Mouse (Mus musculus): ENCODE measurements around the gene Serinc5. TPM values are rescaled to one million over a fixed set of nuclear protein-coding genes. Genes with fewer than 3 reads are reported as not detected.
"Not testable (repeated sequence)": the region's sequence is repeated elsewhere in the genome, so short reads cannot be mapped to it uniquely, and the experiment has no call there.

The Serinc5 gene
- total RNA-seq, 2 experiments from 2014 or later, result 42.0 to 63.8 TPM

DNA sequence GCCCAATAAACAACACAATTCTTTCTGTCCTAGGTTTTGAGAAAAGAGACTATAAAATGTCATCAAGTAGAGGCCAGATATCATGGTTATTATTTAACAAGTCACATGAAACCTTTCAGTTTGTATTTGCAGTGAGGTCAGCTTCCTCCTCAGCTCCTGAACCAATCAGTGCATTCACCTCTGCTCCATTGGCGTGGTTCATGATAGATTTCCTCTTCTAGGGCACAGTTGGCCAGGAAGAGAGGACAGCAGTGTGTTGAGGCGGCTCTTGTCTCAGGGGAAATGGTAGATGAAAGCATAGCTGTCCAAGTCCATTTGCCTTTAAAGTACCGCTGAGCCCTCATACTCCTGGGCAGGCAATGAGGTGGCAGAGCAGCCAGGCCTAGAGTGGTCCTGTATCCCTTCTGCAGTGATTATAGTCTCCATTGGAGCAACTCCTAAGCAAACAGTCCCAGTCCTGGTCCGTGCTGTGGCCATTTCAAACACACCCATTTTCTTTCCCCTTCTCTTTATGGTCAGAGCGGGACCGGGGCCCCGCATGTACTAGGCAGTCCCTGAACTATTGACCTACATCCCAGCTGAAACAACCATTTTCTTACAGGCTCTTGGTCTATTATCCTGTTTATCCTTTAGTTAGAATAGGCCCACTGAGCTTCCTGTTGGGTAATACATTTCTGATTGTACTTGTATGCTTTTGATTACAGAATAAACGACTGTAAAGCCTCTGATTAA is 51.8 kb downstream of the Serinc5 start:
- no peak for DNase-seq (ENCODE audit: low spot score in 2 of 2)

GRCm38 (mm10) chr13:92665008-92665407 is 54.1 kb downstream of the Serinc5 start:
- DNase-seq (ENCODE audit: low spot score in 2 of 2), result no peak

DNA sequence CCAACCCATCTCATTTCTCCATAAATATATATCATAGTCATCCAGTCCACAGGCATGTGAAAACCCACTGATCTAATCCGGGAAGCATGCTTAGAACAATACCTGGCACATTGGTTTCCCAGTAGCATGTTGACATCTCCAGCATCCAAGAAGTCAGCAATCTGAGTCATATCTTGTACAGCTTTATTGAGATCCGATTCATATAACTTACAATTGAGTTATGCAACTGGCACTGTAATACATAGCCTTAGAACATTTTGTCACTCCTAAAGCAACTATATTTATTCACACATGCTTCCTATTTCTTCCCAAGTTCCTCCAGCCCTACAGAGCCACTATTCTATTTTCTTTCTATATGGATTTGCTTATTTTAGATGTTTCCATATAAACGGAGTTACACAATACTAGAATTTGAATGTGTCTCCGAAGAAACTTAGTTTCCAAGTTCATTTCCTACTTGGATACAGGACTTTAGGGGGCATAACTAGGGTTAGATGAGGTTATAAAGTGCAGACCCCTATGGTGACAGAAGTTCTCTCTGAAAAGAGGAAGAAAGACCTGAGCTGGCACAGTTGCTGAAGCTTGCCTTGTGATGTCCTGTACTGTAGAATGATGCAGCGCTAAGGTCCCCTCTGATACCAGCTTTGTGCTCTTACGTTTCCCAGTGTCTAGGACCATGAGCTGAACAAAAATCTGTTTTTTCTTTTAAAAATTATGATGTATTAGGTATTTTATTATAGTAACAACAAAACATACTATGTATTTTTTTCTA is 57.5 kb downstream of the Serinc5 start:
- no peak for DNase-seq (ENCODE audit: low spot score in 2 of 2)

DNA sequence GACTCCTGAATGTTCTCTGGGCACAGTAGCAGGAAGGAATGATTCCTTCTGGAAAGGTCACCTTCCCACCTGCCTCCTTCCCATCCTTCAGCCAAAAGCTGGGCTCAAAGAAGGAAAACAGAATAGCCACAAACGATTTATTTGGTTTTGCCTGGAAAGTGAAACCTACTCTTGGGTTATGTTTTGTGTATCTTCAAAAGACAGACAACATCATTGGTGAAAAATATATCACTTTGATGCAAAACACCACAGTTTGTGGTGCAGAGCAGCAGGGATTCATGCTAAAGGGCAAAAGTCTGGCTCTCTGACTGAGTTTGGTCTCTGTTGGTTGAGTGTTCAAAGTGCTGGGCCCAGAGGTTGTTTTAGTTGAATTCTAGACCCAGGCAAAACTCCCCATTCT is 60.8 kb downstream of the Serinc5 start:
- DNase-seq (ENCODE audit: low spot score in 2 of 2), result no peak

DNA sequence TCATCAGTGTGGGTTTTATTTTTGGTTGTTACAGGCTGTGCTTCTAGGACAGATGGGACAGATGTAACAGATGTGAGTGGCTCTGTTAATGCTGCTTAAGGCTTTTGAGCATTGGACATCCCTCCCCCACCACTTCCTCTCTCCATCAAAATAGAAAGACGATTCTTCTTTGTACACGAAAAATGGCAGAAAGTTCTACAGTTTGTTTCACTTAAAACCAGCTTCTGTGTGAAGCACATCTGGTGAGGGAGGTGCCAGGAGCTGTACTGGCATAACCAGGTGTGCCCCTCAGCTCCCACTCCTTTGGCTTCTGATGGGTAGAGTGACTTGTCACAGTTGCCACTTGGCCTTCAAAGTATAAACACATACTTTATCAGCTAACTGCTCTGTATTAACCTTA is 63.8 kb downstream of the Serinc5 start:
- no peak for DNase-seq (ENCODE audit: low spot score in 2 of 2)

- no peak for DNase-seq (ENCODE audit: low spot score in 2 of 2)
Measured at GRCm38 (mm10) chr13:92675308-92675707, 64.4 kb downstream of the Serinc5 start.

DNA sequence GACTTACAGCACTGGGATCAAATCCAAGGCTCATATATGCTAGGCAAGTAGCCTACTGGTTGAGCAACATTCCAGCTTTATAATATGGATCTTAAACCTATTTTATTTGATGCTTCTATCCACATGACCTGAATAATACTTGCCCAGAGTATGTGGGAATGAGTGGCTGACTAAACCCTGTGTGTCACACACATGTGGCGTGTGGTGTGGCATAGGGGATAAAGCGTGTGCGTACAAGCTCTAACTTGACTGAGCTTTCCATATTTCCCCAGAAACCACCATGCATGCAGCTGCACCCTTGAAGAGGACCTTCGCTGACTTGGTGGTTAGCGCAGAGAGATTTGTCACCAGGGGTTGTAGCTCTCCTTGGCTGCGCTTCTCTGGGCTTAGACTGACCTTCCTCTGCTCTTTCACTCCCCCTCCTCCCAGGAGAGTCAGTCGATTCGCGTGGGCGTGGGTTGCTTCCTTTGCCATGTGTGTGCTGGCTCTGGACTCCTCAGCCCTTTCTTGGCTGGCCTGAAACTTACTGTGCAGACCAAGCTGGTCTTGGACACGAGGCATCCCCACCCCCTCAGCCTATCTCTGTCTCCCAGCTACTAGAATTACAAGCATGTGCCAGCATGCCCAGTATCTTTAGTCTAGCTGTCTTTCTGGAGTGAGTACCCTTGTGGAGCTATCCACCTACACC is 65.2 kb downstream of the Serinc5 start:
- DNase-seq (ENCODE audit: low spot score in 2 of 2), result peak; percentile 37 to 52

- no peak for DNase-seq (ENCODE audit: low spot score in 2 of 2)
Measured at GRCm38 (mm10) chr13:92677656-92678055, 66.8 kb downstream of the Serinc5 start.

DNA sequence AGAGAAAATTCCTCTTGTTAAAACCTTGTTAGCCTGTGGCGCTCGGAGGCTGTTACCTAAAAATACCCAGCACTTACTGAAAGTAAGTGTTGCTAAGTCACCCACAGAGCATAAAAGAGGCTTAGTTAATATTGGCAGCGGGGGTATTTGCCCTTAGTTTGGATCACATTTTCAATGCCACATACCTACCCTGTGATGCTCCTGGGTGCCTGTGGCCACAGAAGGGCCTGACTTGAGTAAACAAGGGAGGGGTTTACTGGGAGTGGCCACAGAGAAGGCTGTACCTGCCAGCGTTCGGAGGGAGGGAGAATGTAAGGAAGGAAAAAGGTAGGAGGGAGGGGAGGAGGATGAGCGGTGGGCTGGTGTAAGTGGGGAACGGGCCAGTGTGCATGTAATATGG is 68.8 kb downstream of the Serinc5 start:
- no peak for DNase-seq (ENCODE audit: low spot score in 2 of 2)

DNA sequence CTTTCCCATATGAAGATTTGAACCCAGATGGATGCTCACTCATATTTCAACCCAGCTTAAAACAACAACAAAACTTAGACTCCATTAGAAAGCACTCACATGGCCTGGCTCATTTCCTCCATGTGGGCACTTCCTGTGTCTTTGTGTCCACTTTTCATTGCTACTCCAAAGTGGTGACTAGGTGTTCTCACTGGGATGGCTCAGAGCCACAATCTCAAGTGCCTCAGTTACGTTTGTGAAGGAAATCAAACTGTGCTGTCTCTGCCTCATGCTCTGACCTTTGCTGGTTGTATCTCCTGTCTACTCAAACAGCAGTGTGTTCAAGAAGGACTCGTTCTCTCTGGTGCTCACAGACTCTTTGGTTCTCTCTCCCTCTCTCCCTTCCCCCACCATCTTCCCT is 70.7 kb downstream of the Serinc5 start:
- no peak for DNase-seq (ENCODE audit: low spot score in 2 of 2)

- DNase-seq (ENCODE audit: low spot score in 2 of 2), result no peak
Measured at GRCm38 (mm10) chr13:92682833-92683232, 71.9 kb downstream of the Serinc5 start.

GRCm38 (mm10) chr13:92683464-92683863 is 72.6 kb downstream of the Serinc5 start:
- DNase-seq (ENCODE audit: low spot score in 2 of 2), result no peak

DNA sequence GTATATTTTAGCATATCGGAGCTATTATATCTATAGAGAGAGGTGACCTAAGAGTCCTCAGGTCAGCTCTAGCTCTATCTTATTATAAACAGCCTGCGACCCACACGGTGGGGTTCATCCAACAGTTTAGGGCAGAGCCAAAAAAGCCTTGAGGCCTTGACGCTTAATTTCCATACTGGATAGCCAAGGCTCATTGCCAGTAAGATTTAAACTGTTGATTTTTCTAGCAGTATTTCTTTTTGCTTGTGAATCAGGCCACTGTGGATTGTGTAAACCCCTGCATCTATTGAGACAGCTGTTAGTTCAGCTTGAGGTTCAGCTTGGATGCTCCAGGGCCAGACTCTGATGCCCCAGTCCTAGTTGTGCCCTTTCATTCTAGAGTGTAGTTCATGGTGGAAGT is 73.4 kb downstream of the Serinc5 start:
- DNase-seq (ENCODE audit: low spot score in 2 of 2), result no peak

DNA sequence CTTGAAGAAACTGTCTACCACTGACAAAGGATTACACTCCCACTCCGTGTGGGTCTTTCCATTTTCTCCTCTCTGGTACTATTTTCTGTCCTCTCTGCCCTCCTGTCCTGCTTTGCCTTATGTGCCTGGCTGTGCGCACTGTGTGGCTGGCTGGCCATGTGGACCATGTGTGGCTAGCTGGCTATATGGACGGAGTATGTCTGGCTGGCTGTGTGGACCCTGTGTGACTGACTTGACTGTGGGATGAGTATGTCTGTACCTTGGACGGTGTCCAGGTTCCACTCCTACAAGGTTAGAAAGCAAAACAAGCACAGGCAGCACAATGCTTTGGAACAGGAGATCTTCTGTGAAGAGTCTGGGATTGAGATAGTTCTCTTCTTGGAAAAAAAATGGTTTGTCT is 74.4 kb downstream of the Serinc5 start:
- no peak for DNase-seq (ENCODE audit: low spot score in 2 of 2)

GRCm38 (mm10) chr13:92687151-92687550 is 76.3 kb downstream of the Serinc5 start:
- not testable (repeated sequence) for DNase-seq (ENCODE audit: low spot score in 2 of 2)

GRCm38 (mm10) chr13:92689061-92689460 is 78.2 kb downstream of the Serinc5 start:
- no peak for DNase-seq (ENCODE audit: low spot score in 2 of 2)

DNA sequence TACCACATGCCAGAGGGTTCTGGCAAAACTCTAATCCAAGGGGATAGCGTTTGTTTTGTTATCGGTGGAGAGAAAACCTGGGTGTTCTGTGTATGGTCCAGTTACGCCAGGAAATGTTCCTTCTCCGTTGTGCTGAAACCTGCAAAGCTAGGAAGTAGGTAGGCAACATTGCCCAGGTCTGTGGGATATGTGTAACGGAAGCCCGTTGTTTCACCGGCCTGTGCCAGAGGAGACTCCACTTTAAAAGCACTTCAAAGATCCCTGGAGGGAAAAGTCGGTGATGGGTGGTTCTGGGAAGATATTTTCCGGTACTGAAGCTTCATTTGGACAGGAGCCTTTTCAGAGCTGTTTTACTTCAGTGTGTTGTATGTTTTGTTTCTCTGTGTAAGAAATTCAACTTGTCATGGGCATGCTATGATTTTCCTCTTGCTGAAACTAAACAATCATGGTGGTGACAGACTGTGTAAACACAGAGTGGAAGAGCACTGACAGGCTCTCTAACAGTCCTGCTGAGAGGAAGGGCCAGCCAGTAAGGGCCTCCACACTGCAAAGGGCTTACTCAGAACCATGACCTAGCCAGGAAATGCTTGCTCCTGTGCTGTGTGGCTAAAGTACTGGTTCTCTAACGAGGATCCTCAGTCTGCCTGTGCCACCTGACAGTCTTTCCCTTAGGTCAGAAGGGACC is 83.1 kb downstream of the Serinc5 start:
- no peak for DNase-seq (ENCODE audit: low spot score in 2 of 2)

DNA sequence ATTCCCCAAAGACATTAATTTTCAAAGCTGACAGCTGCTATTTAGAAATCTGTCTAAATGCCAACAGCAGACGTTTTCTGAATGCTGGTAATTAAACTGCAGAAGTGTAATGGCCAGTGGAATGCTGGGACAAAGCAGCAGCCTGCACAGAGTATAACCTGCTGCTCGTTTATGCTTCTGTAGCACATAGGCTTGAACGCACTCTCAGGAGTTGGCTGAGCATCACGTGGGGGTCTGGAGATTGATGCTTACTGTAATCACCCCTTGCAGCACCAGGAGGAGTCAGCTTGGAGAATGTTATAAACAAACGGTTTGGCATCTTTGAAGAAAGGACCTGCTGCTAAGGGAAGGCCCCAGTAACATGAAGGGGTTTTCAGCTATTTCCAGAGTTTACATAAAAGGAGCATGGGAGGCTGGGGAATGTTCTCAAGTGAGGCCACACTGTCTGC is 85.6 kb downstream of the Serinc5 start:
- DNase-seq (ENCODE audit: low spot score in 2 of 2), result no peak

DNA sequence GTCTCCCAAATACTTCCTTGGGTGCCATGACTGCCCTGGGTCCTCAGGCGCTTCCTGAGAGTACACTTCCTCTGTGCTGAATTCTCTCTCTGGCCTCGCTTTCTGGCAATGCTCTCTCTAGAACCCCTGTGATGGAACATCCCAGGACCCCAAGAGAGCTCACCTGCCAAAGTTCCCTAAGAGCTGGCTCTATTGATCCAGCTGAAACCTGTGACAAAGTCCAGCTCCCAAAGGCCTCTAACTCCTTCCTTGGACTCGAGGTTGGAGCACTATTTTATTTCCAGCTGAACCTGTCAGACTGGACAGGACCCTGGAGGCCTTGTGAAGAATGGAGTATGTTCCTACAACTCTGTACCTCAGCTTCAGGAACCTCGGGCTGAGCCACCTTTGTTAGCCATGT is 86.2 kb downstream of the Serinc5 start:
- DNase-seq (ENCODE audit: low spot score in 2 of 2), result no peak

DNA sequence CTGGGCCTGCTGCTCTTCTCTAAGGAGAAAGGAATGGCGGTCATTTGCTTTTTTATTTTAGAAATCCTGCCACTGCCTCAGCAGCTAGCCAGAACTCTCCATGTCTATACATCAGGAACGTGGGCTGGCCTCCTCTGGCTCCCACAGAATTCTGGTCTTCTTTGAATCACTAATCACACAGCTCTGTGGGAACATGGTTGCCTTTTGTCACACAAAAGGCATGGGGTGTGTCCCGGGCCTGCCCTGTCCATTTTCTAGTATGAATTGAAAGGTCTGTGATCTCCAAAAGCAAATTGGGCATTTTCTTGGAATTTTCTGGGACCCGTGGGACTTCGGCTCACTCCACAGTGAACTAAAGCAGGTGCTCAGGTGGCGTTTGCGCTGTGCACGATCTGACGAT is 87.9 kb downstream of the Serinc5 start:
- DNase-seq (ENCODE audit: low spot score in 2 of 2), result no peak

- no peak for DNase-seq (ENCODE audit: low spot score in 2 of 2)
Measured at GRCm38 (mm10) chr13:92699395-92699794, 88.5 kb downstream of the Serinc5 start.
